In the genomic region with DNA sequence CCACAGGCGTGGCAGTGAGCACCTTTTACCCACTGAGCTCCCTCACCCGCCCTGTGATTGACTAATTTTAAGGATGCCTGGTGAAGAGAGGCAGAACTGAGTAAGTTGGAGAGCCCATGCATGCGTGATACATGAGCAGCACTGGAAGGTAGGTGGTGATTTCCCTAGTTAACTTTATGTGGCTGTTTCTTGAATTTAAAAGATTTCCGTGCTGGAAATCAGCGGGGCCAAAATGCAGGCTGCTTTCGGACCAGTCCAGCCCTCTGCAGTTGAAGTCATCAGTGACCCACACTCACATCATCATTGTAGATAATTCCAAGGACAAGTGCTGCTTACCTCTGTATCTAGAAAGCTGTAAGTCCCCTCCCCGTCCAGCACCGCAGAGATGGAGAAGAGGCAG, we compare ENCODE assay signal across 27 mouse cellular contexts. TPM values are rescaled to one million over a fixed set of nuclear protein-coding genes. Genes with fewer than 3 reads are reported as not detected.
"Had no signal": no experiment of that assay in that cellular context is flagged by ENCODE, and none has a peak within 500 bp of the region (broad histone marks: within the 10 kb centered on the region; RNA-seq: fewer than 3 reads in every experiment).

No protein-coding gene starts in this region.

- H3K9me3 ChIP-seq: embryonic facial prominence, embryonic 10.5 days; embryonic facial prominence, embryonic 12.5 days; embryonic facial prominence, embryonic 13.5 days; embryonic facial prominence, embryonic 15.5 days; forebrain, embryonic 10.5 days; forebrain, embryonic 12.5 days; forebrain, embryonic 13.5 days; forebrain, embryonic 15.5 days; heart, embryonic 10.5 days had no signal

- H3K27me3 ChIP-seq: embryonic facial prominence, embryonic 12.5 days; embryonic facial prominence, embryonic 13.5 days; embryonic facial prominence, embryonic 15.5 days; forebrain, embryonic 12.5 days; forebrain, embryonic 13.5 days; forebrain, embryonic 15.5 days had no signal

- ATAC-seq: forebrain, embryonic 13.5 days; forebrain, embryonic 14.5 days; forebrain, embryonic 15.5 days; forebrain, embryonic 16.5 days; forebrain, postnatal 0 days had no signal

- H3K9ac ChIP-seq: embryonic facial prominence, embryonic 12.5 days; embryonic facial prominence, embryonic 13.5 days; embryonic facial prominence, embryonic 15.5 days; forebrain, embryonic 12.5 days; forebrain, embryonic 13.5 days; forebrain, embryonic 15.5 days; forebrain, postnatal 0 days had no signal

- DNase-seq: cerebellum, postnatal 10 days; cerebellum, postnatal 14 days; cerebellum, postnatal 25 days; cerebellum, postnatal 36 days; embryo, embryonic 11 days; forebrain, postnatal 0 days; gastrocnemius, adult 2 months; gastrocnemius, postnatal 10 days; gastrocnemius, postnatal 14 days; gastrocnemius, postnatal 25 days; gastrocnemius, postnatal 36 days; heart, adult 18-20 months; heart, adult 2 months had no signal

- H3K4me1 ChIP-seq: embryonic facial prominence, embryonic 12.5 days; embryonic facial prominence, embryonic 13.5 days; forebrain, embryonic 10.5 days; forebrain, embryonic 12.5 days; forebrain, embryonic 13.5 days; forebrain, embryonic 15.5 days; heart, embryonic 10.5 days had no signal

- H3K4me2 ChIP-seq: embryonic facial prominence, embryonic 12.5 days; embryonic facial prominence, embryonic 13.5 days; embryonic facial prominence, embryonic 15.5 days; forebrain, embryonic 12.5 days; forebrain, embryonic 13.5 days; forebrain, embryonic 15.5 days had no signal

- H3K27ac ChIP-seq: embryonic facial prominence, embryonic 10.5 days; embryonic facial prominence, embryonic 12.5 days; embryonic facial prominence, embryonic 13.5 days; embryonic facial prominence, embryonic 15.5 days; forebrain, embryonic 10.5 days; forebrain, embryonic 12.5 days; forebrain, embryonic 13.5 days; forebrain, embryonic 15.5 days; gastrocnemius, adult 2 months; heart, adult 2 months; heart, embryonic 10.5 days had no signal

- H3K4me3 ChIP-seq: embryonic facial prominence, embryonic 10.5 days; embryonic facial prominence, embryonic 12.5 days; embryonic facial prominence, embryonic 13.5 days; embryonic facial prominence, embryonic 15.5 days; erythroblast, embryonic 14.5 days; forebrain, embryonic 10.5 days; forebrain, embryonic 12.5 days; forebrain, embryonic 13.5 days; forebrain, embryonic 15.5 days; gastrocnemius, adult 2 months; heart, adult 2 months; heart, embryonic 10.5 days had no signal

RNA-seq across cellular contexts. Expression of a gene that starts 37.7 kb away (rescaled TPM):
- total RNA-seq: gastrocnemius, adult 18-20 months; gastrocnemius, adult 2 months; gastrocnemius, adult 8-10 months; gastrocnemius, postnatal 25 days; gastrocnemius, postnatal 36 days had no signal
